Mouse (Mus musculus) lung, embryonic 14.5 days (tissue): ENCODE measurements at regions not wholly inside any gene's neighbourhood (a gene's known extent, or its start where the extent isn't known, plus 50 kb on each side); places are given as distances from the start of the nearest gene placed in this dataset.
"Not testable (repeated sequence)": the region's sequence is repeated elsewhere in the genome, so short reads cannot be mapped to it uniquely, and the experiment has no call there.

ENCODE experiments used
- ATAC-seq: fragments of 200-750 bp; cut with Nextera tagmentation; 2 replicates; pipeline ENCODE4 v1.8.0; 2017; ENCODE audit warnings: mild to moderate bottlenecking, moderate TSS enrichment, moderate library complexity; ENCODE audit not compliant: insufficient read depth
- DNase-seq: peaks from one replicate; pipeline ENCODE4 v3.0.0-alpha.2; 2015
- H3K27ac ChIP-seq: fragments of 300-500 bp; sonication (generic); 2 replicates; pipeline ENCODE4 v1.5.1; 2014; ENCODE audit warnings: low read depth, mild to moderate bottlenecking, moderate library complexity
- H3K27me3 ChIP-seq: fragments of 300-500 bp; sonication (generic); 2 replicates; pipeline ENCODE4 v1.6.1; 2014; ENCODE audit warnings: low read length, control low read depth; ENCODE audit not compliant: insufficient read depth
- H3K36me3 ChIP-seq: fragments of 300-500 bp; sonication (generic); 2 replicates; pipeline ENCODE4 v1.6.1; 2014; ENCODE audit warnings: control low read depth; ENCODE audit not compliant: insufficient read depth
- H3K4me1 ChIP-seq: fragments of 300-500 bp; sonication (generic); 2 replicates; pipeline ENCODE4 v1.6.1; 2014; ENCODE audit warnings: antibody characterized with exemption, control low read depth; ENCODE audit not compliant: insufficient read depth
- H3K4me2 ChIP-seq: fragments of 300-500 bp; sonication (generic); 2 replicates; pipeline ENCODE4 v1.6.1; 2014; ENCODE audit warnings: mild to moderate bottlenecking
- H3K4me3 ChIP-seq: fragments of 300-500 bp; sonication (generic); 2 replicates; pipeline ENCODE4 v1.5.1; 2014; ENCODE audit warnings: low read depth, low read length
- H3K9ac ChIP-seq: fragments of 300-500 bp; sonication (generic); 2 replicates; pipeline ENCODE4 v1.6.1; 2014
- H3K9me3 ChIP-seq: fragments of 300-500 bp; sonication (generic); 2 replicates; pipeline ENCODE4 v1.6.1; 2016; ENCODE audit warnings: low read depth, low read length, control low read depth
- CTCF ChIP-seq: IDR thresholded peaks from 2 replicates; pipeline ENCODE4 v1.5.1; 2016; ENCODE audit warnings: antibody characterized with exemption, low read depth
- WGBS: fragments of 180-500 bp; shearing (Covaris S2); extraction: QIAGEN DNeasy Blood & Tissue Kit; methylation state at CpG from one replicate; pipeline ENCODE4 v1.1.7; 2014; 5-methylcytosine and 5-hydroxymethylcytosine counted together

- no peaks in the 10 kb centered on the region for H3K4me1 ChIP-seq
- ATAC-seq: no peak
- H3K27ac ChIP-seq: no peak overlapping the region
- no peak overlapping the region for H3K4me2 ChIP-seq
- 84% methylated on average over 7 of the region's 7 CpGs for WGBS
- DNase-seq: no peak
- H3K36me3 ChIP-seq: no peaks in the 10 kb centered on the region
- no peak overlapping the region for H3K9ac ChIP-seq
- no peaks in the 10 kb centered on the region for H3K9me3 ChIP-seq
- no peak for TF ChIP-seq CTCF
- H3K27me3 ChIP-seq: no peaks in the 10 kb centered on the region
- no peak overlapping the region for H3K4me3 ChIP-seq
Observed at GRCm38 (mm10) chr1:140693482-140693881, 447.5 kb downstream of the Kcnt2 start.

GRCm38 (mm10) chr1:140730189-140730588, 484.2 kb downstream of the Kcnt2 start:
- Histone ChIP-seq H3K4me1 (no peaks in the 10 kb centered on the region), H3K9me3 (no peaks in the 10 kb centered on the region), H3K9ac (no peak overlapping the region), H3K36me3 (no peaks in the 10 kb centered on the region), H3K4me2 (no peak overlapping the region), H3K27me3 (no peaks in the 10 kb centered on the region), H3K4me3 (no peak overlapping the region), H3K27ac (no peak overlapping the region)
- no peak for DNase-seq
- WGBS: 79% methylated on average over 1 of the region's 1 CpGs
- no peak for TF ChIP-seq CTCF
- ATAC-seq: no peak

GRCm38 (mm10) chr1:140739001-140739728, 493.2 kb downstream of the Kcnt2 start:
- Histone ChIP-seq H3K27me3 (no peaks in the 10 kb centered on the region), H3K4me2 (no peak overlapping the region), H3K4me3 (no peak overlapping the region), H3K9ac (no peak overlapping the region), H3K9me3 (no peaks in the 10 kb centered on the region), H3K36me3 (no peaks in the 10 kb centered on the region), H3K27ac (no peak overlapping the region), H3K4me1 (no peaks in the 10 kb centered on the region)
- 45% methylated on average over 3 of the region's 3 CpGs for WGBS
- peak; percentile 55 for DNase-seq
- TF ChIP-seq CTCF: no peak
- no peak for ATAC-seq

GRCm38 (mm10) chr1:140740081-140740480, 494.1 kb downstream of the Kcnt2 start:
- Histone ChIP-seq H3K27me3 (no peaks in the 10 kb centered on the region), H3K4me3 (no peak overlapping the region), H3K4me1 (no peaks in the 10 kb centered on the region), H3K36me3 (no peaks in the 10 kb centered on the region), H3K9ac (no peak overlapping the region), H3K27ac (no peak overlapping the region), H3K9me3 (no peaks in the 10 kb centered on the region), H3K4me2 (no peak overlapping the region)
- DNase-seq: no peak
- no peak for TF ChIP-seq CTCF
- WGBS: 50% methylated on average over 1 of the region's 1 CpGs
- no peak for ATAC-seq

- no peak for TF ChIP-seq CTCF
- no peak overlapping the region for H3K27ac ChIP-seq
- no peaks in the 10 kb centered on the region for H3K27me3 ChIP-seq
- H3K4me1 ChIP-seq: no peaks in the 10 kb centered on the region
- ATAC-seq (no peak), DNase-seq (no peak)
- no peak overlapping the region for H3K4me3 ChIP-seq
- no peak overlapping the region for H3K9ac ChIP-seq
- H3K9me3 ChIP-seq: no peaks in the 10 kb centered on the region
- 11% methylated on average over 3 of the region's 3 CpGs for WGBS
- no peaks in the 10 kb centered on the region for H3K36me3 ChIP-seq
- no peak overlapping the region for H3K4me2 ChIP-seq
Observed at GRCm38 (mm10) chr1:140748011-140748410, 502.1 kb downstream of the Kcnt2 start.

GRCm38 (mm10) chr1:140765906-140766305, 519.9 kb downstream of the Kcnt2 start:
- ATAC-seq: no peak

GRCm38 (mm10) chr1:140773769-140774168, 527.8 kb downstream of the Kcnt2 start:
- H3K36me3 ChIP-seq, H3K27ac ChIP-seq, H3K9me3 ChIP-seq, H3K4me1 ChIP-seq, ATAC-seq, H3K4me2 ChIP-seq, H3K27me3 ChIP-seq, H3K4me3 ChIP-seq, DNase-seq, H3K9ac ChIP-seq: not testable (repeated sequence)
- 82% methylated on average over 4 of the region's 4 CpGs for WGBS

More at GRCm38 (mm10) chr1:140765906-140766305, 519.9 kb downstream of the Kcnt2 start:
- H3K36me3 ChIP-seq: no peaks in the 10 kb centered on the region
- no peak for DNase-seq
- no peak overlapping the region for H3K4me2 ChIP-seq
- 95% methylated on average over 1 of the region's 1 CpGs for WGBS
- no peak for TF ChIP-seq CTCF
- no peaks in the 10 kb centered on the region for H3K4me1 ChIP-seq
- H3K27ac ChIP-seq: no peak overlapping the region
- no peaks in the 10 kb centered on the region for H3K9me3 ChIP-seq
- H3K27me3 ChIP-seq: no peaks in the 10 kb centered on the region
- no peak overlapping the region for H3K9ac ChIP-seq
- H3K4me3 ChIP-seq: no peak overlapping the region
